Mouse (Mus musculus): ENCODE measurements around the gene Fbxw26.
A peak's percentile ranks its signal among the peaks of the same experiment; 100 is the strongest.
"Not testable (repeated sequence)": the region's sequence is repeated elsewhere in the genome, so short reads cannot be mapped to it uniquely, and the experiment has no call there.

The Fbxw26 gene

GRCm38 (mm10) chr9:109745989-109746388 is at the start of gene Fbxw26:
Gene Fbxw26 (minus strand): TSS chr9:109746089.
- not testable (repeated sequence) for DNase-seq (ENCODE audit: low read depth, low spot score)

DNA sequence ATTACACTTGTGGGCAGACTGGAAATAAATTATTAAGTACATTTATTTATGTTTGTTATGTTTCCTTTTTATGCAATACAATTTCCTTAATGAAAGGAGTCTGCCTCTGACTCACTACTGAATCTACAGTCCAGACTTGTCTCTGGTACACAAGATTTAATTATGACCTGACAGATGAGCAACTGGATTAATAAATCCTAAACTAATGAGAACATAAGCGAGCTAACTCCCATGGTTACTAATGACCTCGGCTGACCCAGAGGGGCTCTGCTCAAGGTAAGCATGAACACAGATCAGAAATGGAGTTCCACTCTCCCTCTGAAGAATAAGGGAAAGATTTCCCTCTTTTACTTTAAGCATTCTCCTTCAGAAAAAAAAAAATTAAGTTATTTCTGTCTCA is 49.3 kb upstream of the Fbxw26 start:
- no peak for DNase-seq (ENCODE audit: low read depth, low spot score)

DNA sequence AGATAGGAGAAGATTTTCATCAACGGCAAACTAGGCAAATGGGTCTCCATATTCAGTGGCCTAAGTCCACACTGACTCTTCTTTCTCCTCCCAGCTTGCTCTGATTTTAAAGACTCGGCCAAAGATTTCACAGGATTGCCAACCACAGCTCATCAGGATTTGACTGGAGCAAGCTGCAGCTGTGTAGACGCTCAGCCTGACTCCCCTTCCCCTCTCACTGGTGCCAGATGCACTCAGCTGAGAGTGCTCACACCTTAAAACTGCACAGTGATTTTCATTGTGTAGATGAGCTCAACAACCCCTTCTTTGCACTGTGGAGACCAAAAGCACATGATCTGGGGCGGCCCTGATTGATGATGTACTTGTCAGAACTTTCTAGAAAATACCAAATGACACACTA is 44.7 kb upstream of the Fbxw26 start, which contains the start of gene Fbxw27:
TSS of gene Fbxw27 (minus strand) at position 101 of the 400 bp plus-strand sequence.
- not testable (repeated sequence) for DNase-seq (ENCODE audit: low read depth, low spot score)

GRCm38 (mm10) chr9:109766841-109767240 is 21.0 kb upstream of the Fbxw26 start:
- DNase-seq (ENCODE audit: low read depth, low spot score), result not testable (repeated sequence)

DNA sequence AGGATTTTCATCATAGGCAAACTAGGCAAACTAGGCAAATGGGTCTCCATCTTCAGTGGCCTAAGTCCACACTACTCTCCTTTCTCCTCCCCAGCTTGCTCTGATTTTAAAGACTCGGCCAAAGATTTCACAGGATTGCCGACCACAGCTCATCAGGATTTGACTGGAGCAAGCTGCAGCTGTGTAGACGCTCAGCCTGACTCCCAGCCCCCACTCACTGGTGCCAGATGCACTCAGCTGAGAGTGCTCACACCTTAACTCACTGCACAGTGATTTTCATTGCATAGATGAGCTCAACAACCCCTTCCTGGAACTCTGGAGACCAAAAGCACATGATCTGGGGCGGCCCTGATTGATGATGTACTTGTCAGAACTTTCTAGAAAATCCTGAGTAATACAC is 43.3 kb downstream of the Fbxw26 start, which contains the start of gene Fbxw18:
TSS of gene Fbxw18 (minus strand) at position 101 of the 400 bp plus-strand sequence.
- not testable (repeated sequence) for DNase-seq (ENCODE audit: low read depth, low spot score)

DNA sequence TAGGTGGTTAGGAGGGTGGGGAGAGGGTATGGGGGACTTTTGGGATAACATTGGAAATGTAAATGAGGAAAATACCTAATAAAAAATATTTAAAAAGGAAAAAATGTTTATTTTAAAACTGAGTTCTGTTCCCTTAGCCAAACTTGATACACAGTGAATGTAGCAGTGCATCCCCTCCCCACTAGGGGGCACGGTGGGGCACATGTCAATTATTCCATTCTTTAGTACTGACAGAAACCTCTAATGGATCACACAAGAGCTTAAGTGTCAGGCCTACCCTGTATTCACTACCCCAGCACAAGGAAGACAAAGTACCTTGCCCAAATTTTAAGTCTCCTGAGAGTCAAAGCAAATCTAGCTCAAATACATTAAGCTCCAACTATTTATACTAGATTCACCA is 60.6 kb downstream of the Fbxw26 start:
- DNase-seq (ENCODE audit: low read depth, low spot score), result peak; percentile 43

Measured in R1 (cell line).